Mouse (Mus musculus): ENCODE measurements at regions not wholly inside any gene's neighbourhood (a gene's known extent, or its start where the extent isn't known, plus 50 kb on each side); places are given as distances from the start of the nearest gene placed in this dataset.

DNA sequence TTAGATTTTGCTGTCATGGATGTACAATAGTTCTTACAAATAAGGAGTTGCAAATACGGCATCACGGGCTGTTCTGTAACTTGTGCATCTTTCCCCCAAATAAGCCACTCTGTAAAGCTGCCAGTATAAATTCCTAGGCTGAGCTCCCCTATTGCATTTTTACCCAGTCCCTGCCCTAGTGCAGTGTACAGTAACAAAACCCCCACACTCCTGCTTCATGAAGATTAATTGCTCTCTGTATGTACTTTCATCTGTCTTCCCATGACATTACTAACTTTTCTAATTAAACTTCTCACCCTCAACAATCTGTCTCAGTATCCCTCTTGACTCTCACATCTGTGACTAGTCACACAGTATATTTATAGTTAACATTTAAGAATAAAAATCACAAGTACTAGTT lies 73.4 kb downstream of the Tm4sf1 start:
- TF ChIP-seq POLR2A (IDR thresholded peaks at IDR 0.05; ENCODE audit: borderline replicate concordance, low read depth, low read length) (no peak), CTCF (IDR thresholded peaks at IDR 0.05; ENCODE audit: low read depth, low read length) (no peak)
- H3K27ac ChIP-seq (ENCODE audit: insufficient read depth, low read depth, low read length), result no peak overlapping the region
- H3K4me3 ChIP-seq (ENCODE audit: insufficient read depth, low read length), result no peak overlapping the region
- no peaks in the 10 kb centered on the region; the same call in 1 of the 2 replicates for H3K4me1 ChIP-seq (ENCODE audit: control insufficient read depth, insufficient read depth, low read length)

GRCm38 (mm10) chr3:57223773-57224172 lies 78.0 kb downstream of the Tm4sf1 start:
- TF ChIP-seq POLR2A (IDR thresholded peaks at IDR 0.05; ENCODE audit: borderline replicate concordance, low read depth, low read length) (no peak), CTCF (IDR thresholded peaks at IDR 0.05; ENCODE audit: low read depth, low read length) (no peak)
- Histone ChIP-seq H3K4me1 (ENCODE audit: control insufficient read depth, insufficient read depth, low read length) (peaks cover 12% of the 10 kb centered on the region), H3K4me3 (ENCODE audit: insufficient read depth, low read length) (no peak overlapping the region), H3K27ac (ENCODE audit: insufficient read depth, low read depth, low read length) (no peak overlapping the region)

DNA sequence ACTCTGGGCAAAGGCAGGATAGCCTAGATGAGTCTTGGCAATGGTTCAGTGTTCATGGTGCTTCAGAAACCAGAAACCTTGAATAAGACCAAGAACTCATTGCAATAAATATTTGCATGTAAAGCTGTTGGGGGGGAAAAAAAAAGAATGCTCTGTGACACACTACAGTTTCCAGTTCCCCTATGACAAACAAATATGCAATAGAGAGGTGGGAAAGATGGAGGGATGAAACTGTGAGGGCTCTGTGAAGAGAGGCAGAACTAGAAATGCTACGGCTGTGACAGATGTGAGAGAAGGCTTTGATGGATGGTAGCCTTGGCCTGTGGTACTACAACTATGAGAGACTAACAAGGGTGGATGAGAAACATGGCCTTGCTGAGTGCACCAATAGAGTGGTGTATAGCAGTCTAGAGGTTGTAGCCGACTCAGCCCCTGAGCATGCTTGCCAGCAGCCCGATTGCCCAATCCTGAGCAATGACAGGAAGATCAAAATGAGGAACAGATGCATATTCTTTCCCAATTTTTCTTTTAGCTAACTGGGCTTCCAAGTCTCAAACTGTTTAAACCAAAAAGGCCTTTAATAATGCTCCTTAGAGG lies 79.4 kb downstream of the Tm4sf1 start:
- Histone ChIP-seq H3K4me1 (ENCODE audit: control insufficient read depth, insufficient read depth, low read length) (peaks cover 12% of the 10 kb centered on the region), H3K27ac (ENCODE audit: insufficient read depth, low read depth, low read length) (0 out of 2 replicates have a peak overlapping the region, but pooled peaks have one; percentile 13), H3K4me3 (ENCODE audit: insufficient read depth, low read length) (no peak overlapping the region)
- TF ChIP-seq CTCF (IDR thresholded peaks at IDR 0.05; ENCODE audit: low read depth, low read length), result no peak
- no peak for TF ChIP-seq POLR2A (IDR thresholded peaks at IDR 0.05; ENCODE audit: borderline replicate concordance, low read depth, low read length)

DNA sequence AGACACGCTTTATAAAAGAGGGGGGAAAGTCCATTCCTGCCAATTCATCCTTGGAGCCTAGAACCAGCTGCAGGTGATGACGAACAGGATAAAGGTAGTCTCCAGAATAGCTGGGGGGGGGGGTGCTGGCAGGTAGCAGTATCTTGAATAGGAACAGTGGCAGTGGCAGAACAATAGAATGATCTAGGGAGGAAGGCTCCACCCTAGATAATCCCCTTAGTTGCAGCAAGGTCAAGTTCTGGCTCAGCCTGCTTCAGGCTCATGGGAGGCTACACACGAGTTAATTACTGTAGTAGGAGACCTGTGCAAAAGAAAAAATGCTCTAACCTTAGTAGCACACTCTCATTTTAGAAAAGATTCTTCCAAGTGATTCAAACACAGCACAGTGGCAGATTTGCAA lies 83.4 kb downstream of the Tm4sf1 start:
- Histone ChIP-seq H3K4me3 (ENCODE audit: insufficient read depth, low read length) (no peak overlapping the region), H3K4me1 (ENCODE audit: control insufficient read depth, insufficient read depth, low read length) (peaks cover 12% of the 10 kb centered on the region)
- no peak for TF ChIP-seq POLR2A (IDR thresholded peaks at IDR 0.05; ENCODE audit: borderline replicate concordance, low read depth, low read length)
- no peak for TF ChIP-seq CTCF (IDR thresholded peaks at IDR 0.05; ENCODE audit: low read depth, low read length)

DNA sequence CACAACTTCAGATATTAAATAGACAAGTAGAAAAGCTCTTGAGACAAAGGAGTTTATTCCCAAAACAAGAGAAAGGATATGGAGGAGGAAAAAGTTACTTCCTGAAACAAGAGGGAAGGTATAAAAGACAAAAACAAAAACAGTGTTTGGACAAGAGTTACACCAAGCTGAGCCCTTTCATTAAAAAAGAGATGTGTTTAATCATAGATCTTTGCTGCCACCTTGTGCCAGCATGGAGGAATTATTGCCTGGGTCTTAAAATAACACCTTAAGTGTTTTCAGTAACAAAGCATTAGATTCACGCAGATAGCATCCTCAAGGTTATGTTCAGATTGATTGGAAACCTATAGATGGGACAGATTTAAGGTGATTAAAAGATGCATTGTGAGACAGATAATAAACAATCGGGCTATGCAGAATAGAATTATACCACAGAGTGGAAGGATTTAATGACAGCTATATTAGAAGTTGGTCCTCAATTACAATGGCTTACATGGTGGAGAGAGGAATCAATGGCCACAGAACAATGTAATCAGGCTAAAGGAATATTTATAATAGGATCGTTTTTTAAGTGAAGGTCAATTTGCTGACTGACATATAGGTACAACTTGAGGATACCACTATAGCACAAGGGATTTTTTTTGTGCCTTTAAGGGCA lies 97.6 kb downstream of the Tm4sf1 start:
- H3K4me1 ChIP-seq (ENCODE audit: control insufficient read depth, insufficient read depth, low read length), result no peaks in the 10 kb centered on the region
- TF ChIP-seq POLR2A (IDR thresholded peaks at IDR 0.05; ENCODE audit: borderline replicate concordance, low read depth, low read length), result no peak
- TF ChIP-seq CTCF (IDR thresholded peaks at IDR 0.05; ENCODE audit: low read depth, low read length), result no peak
- no peak overlapping the region for H3K4me3 ChIP-seq (ENCODE audit: insufficient read depth, low read length)

More for the DNA sequence above, 83.4 kb downstream of the Tm4sf1 start:
- H3K27ac ChIP-seq (ENCODE audit: insufficient read depth, low read depth, low read length), result no peak overlapping the region

GRCm38 (mm10) chr3:57203418-57203817 lies 98.4 kb downstream of the Tm4sf1 start:
- Histone ChIP-seq H3K4me3 (ENCODE audit: insufficient read depth, low read length) (no peak overlapping the region), H3K4me1 (ENCODE audit: control insufficient read depth, insufficient read depth, low read length) (no peaks in the 10 kb centered on the region), H3K27ac (ENCODE audit: insufficient read depth, low read depth, low read length) (no peak overlapping the region)
- TF ChIP-seq CTCF (IDR thresholded peaks at IDR 0.05; ENCODE audit: low read depth, low read length), result no peak
- no peak for TF ChIP-seq POLR2A (IDR thresholded peaks at IDR 0.05; ENCODE audit: borderline replicate concordance, low read depth, low read length)

More for the DNA sequence above, 97.6 kb downstream of the Tm4sf1 start:
- H3K27ac ChIP-seq (ENCODE audit: insufficient read depth, low read depth, low read length), result no peak overlapping the region

- Histone ChIP-seq H3K4me3 (ENCODE audit: insufficient read depth, low read length) (no peak overlapping the region), H3K4me1 (ENCODE audit: control insufficient read depth, insufficient read depth, low read length) (no peaks in the 10 kb centered on the region), H3K27ac (ENCODE audit: insufficient read depth, low read depth, low read length) (no peak overlapping the region)
- TF ChIP-seq POLR2A (IDR thresholded peaks at IDR 0.05; ENCODE audit: borderline replicate concordance, low read depth, low read length) (no peak), CTCF (IDR thresholded peaks at IDR 0.05; ENCODE audit: low read depth, low read length) (no peak)
Measured at GRCm38 (mm10) chr3:57181587-57181986, 120.2 kb downstream of the Tm4sf1 start.

- TF ChIP-seq POLR2A (IDR thresholded peaks at IDR 0.05; ENCODE audit: borderline replicate concordance, low read depth, low read length) (no peak), CTCF (IDR thresholded peaks at IDR 0.05; ENCODE audit: low read depth, low read length) (no peak)
- Histone ChIP-seq H3K27ac (ENCODE audit: insufficient read depth, low read depth, low read length) (no peak overlapping the region), H3K4me1 (ENCODE audit: control insufficient read depth, insufficient read depth, low read length) (no peaks in the 10 kb centered on the region), H3K4me3 (ENCODE audit: insufficient read depth, low read length) (no peak overlapping the region)
Measured at GRCm38 (mm10) chr3:57153177-57153948, 148.4 kb downstream of the Tm4sf1 start.

- Histone ChIP-seq H3K4me1 (ENCODE audit: control insufficient read depth, insufficient read depth, low read length) (no peaks in the 10 kb centered on the region), H3K27ac (ENCODE audit: insufficient read depth, low read depth, low read length) (no peak overlapping the region), H3K4me3 (ENCODE audit: insufficient read depth, low read length) (no peak overlapping the region)
- TF ChIP-seq CTCF (IDR thresholded peaks at IDR 0.05; ENCODE audit: low read depth, low read length), result no peak
- TF ChIP-seq POLR2A (IDR thresholded peaks at IDR 0.05; ENCODE audit: borderline replicate concordance, low read depth, low read length), result no peak
Measured at GRCm38 (mm10) chr3:57149156-57149555, 152.6 kb downstream of the Tm4sf1 start.

DNA sequence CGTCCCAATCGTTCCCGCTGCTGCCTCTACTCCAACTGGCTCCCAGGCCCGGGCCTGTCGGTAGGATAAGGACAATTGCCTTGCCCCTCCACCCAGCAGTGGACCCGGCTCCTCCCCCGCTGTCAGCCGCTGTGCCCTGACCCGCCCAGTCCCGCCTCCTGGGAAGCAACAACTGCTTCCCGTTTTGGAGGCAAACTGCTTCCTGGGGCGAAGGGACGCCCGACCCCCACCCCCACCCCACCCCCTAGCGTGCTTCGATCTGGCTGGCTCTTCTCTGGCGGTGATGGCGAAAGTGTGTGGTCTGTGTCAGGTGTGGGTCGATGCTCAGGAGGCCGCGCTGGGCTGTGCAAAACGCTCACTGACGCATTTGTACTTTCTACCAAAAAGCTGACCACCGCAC lies 164.9 kb downstream of the Tm4sf1 start:
- Histone ChIP-seq H3K4me3 (ENCODE audit: insufficient read depth, low read length) (no peak overlapping the region), H3K27ac (ENCODE audit: insufficient read depth, low read depth, low read length) (no peak overlapping the region), H3K4me1 (ENCODE audit: control insufficient read depth, insufficient read depth, low read length) (no peaks in the 10 kb centered on the region)
- TF ChIP-seq POLR2A (IDR thresholded peaks at IDR 0.05; ENCODE audit: borderline replicate concordance, low read depth, low read length), result no peak
- TF ChIP-seq CTCF (IDR thresholded peaks at IDR 0.05; ENCODE audit: low read depth, low read length), result no peak
